Mouse (Mus musculus) heart, embryonic 10.5 days (tissue): ENCODE measurements around the gene S100z. TPM values are rescaled to one million over a fixed set of nuclear protein-coding genes. Genes with fewer than 3 reads are reported as not detected.

Source experiments
- DNase-seq: peaks from one replicate; pipeline ENCODE4 v3.0.0-alpha.2; 2017; ENCODE audit warnings: low spot score
- H3K27ac ChIP-seq: fragments of 300-500 bp; sonication (generic); 2 replicates; pipeline ENCODE4 v1.5.1; 2016; ENCODE audit warnings: mild to moderate bottlenecking
- H3K27me3 ChIP-seq: fragments of 300-500 bp; sonication (generic); 2 replicates; pipeline ENCODE4 v1.6.1; 2016; ENCODE audit warnings: mild to moderate bottlenecking; ENCODE audit not compliant: poor library complexity, insufficient read depth, severe bottlenecking
- H3K36me3 ChIP-seq: fragments of 300-500 bp; sonication (generic); 2 replicates; pipeline ENCODE4 v1.6.1; 2016; ENCODE audit warnings: mild to moderate bottlenecking, moderate library complexity
- H3K4me1 ChIP-seq: fragments of 300-500 bp; sonication (generic); 2 replicates; pipeline ENCODE4 v1.6.1; 2016; ENCODE audit warnings: mild to moderate bottlenecking
- H3K4me3 ChIP-seq: fragments of 300-500 bp; sonication (generic); 2 replicates; pipeline ENCODE4 v1.5.1; 2016; ENCODE audit warnings: mild to moderate bottlenecking, moderate library complexity
- H3K9me3 ChIP-seq: fragments of 300-500 bp; sonication (generic); 2 replicates; pipeline ENCODE4 v1.6.1; 2016; ENCODE audit warnings: mild to moderate bottlenecking, moderate library complexity
- WGBS: fragments of 180-500 bp; shearing (Covaris S2); methylation state at CpG from one replicate; pipeline ENCODE4 v1.1.7; 2016; 5-methylcytosine and 5-hydroxymethylcytosine counted together
- polyA plus RNA-seq: library from polyadenylated mRNA; unstranded; fragments of >200 nt; fragmentation: Nextera tagmentation; extraction: Ambion mirVana; gene quantifications from 2 replicates; pipeline ENCODE4 v1.2.1, GENCODE M21; 2016

S100z gene
- polyA plus RNA-seq, 1 experiment from 2014 or later, result not detected

DNA sequence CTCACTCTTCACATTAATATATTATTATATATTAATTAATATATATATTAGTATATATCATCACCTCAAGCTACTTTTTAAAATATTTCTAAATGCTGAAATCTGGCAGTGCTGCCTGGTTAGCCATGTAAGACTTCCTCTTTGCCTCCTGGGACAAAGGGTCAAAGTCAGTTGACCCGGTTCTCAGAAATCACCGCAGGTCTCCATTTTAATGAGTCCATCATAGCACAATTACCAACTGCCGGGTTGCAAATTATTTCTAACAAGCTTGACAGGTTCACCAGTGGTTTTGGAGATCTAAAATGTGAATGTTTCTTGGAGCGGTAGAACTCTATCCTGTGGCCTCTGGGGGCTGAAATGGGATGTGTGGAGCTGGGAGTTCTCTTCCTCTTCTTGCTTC is 35.6 kb downstream of the S100z start:
- 30% methylated on average over 4 of the region's 4 CpGs for WGBS
- no peaks in the 10 kb centered on the region for H3K9me3 ChIP-seq
- DNase-seq, result no peak
- peaks cover 16% of the 10 kb centered on the region for H3K4me1 ChIP-seq
- peak overlapping the region; percentile 61; the same call in 1 of the 2 replicates for H3K4me3 ChIP-seq
- H3K36me3 ChIP-seq, result no peaks in the 10 kb centered on the region
- no peak overlapping the region for H3K27ac ChIP-seq
- H3K27me3 ChIP-seq, result peaks cover 57% of the 10 kb centered on the region

DNA sequence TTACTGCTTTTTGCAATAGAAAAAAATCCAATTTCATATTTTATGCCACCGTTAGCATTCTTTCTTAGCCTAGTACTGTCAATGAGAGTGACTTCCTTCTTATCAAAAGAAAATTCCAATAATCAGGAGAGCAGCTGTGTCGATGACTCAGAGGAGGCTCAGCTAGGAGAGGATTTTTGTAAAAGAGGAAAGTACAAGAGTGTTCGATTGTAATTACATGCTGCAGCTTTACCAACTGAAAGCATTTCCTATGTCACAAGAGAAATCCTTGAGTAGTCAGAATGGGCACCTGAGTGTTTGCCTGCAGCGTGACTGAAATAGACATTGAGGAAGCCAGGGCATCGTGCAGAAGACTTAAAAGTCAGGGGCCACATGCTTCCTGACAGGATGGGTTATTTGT is 39.0 kb downstream of the S100z start:
- 64% methylated on average over 5 of the region's 5 CpGs for WGBS
- no peak for DNase-seq

GRCm38 (mm10) chr13:95431760-95432159 is 46.8 kb downstream of the S100z start:
- no peaks in the 10 kb centered on the region for H3K9me3 ChIP-seq
- peaks cover 17% of the 10 kb centered on the region for H3K27me3 ChIP-seq
- H3K27ac ChIP-seq, result no peak overlapping the region
- H3K36me3 ChIP-seq, result no peaks in the 10 kb centered on the region
- DNase-seq, result no peak
- 78% methylated on average over 10 of the region's 10 CpGs for WGBS
- no peak overlapping the region for H3K4me3 ChIP-seq
- no peaks in the 10 kb centered on the region for H3K4me1 ChIP-seq

More for the DNA sequence above, 39.0 kb downstream of the S100z start:
- H3K36me3 ChIP-seq, result no peaks in the 10 kb centered on the region
- H3K9me3 ChIP-seq, result no peaks in the 10 kb centered on the region
- H3K4me1 ChIP-seq, result peaks cover 14% of the 10 kb centered on the region
- H3K27me3 ChIP-seq, result peaks cover 40% of the 10 kb centered on the region
- H3K27ac ChIP-seq, result no peak overlapping the region
- no peak overlapping the region for H3K4me3 ChIP-seq

- DNase-seq, result no peak
- Histone ChIP-seq H3K4me1 (no peaks in the 10 kb centered on the region), H3K27ac (no peak overlapping the region), H3K27me3 (peaks cover 17% of the 10 kb centered on the region), H3K36me3 (no peaks in the 10 kb centered on the region), H3K4me3 (no peak overlapping the region), H3K9me3 (no peaks in the 10 kb centered on the region)
- WGBS, result 74% methylated on average over 3 of the region's 3 CpGs
Observed at GRCm38 (mm10) chr13:95427499-95427898, 51.0 kb downstream of the S100z start.

Other genes with a start within 250 kb of the S100z start
- 0.63 and 0.93 TPM in 2 replicates for gene Pde8b, start 228.4 kb downstream of the S100z start, polyA plus RNA-seq
- gene Zbed3, start 155.1 kb downstream of the S100z start, polyA plus RNA-seq, result 52.1 and 56.2 TPM in 2 replicates
- 27.8 and 34.5 TPM in 2 replicates for gene Aggf1, start 103.4 kb downstream of the S100z start, polyA plus RNA-seq
- 0.69 TPM in 1 of 2 replicates, not detected in the other for gene Crhbp, start 33.8 kb downstream of the S100z start, polyA plus RNA-seq
- 0.23 TPM in 1 of 2 replicates, not detected in the other for gene F2rl1, start 46.5 kb upstream of the S100z start, polyA plus RNA-seq
- gene F2r, start 139.8 kb upstream of the S100z start, polyA plus RNA-seq, result 159 and 166 TPM in 2 replicates
- 2.6 and 4.8 TPM in 2 replicates for gene F2rl2, start 218.1 kb upstream of the S100z start, polyA plus RNA-seq